Mouse (Mus musculus) cerebellum, adult 2 months (tissue): ENCODE measurements around the gene Syt5. TPM values are rescaled to one million over a fixed set of nuclear protein-coding genes. Genes with fewer than 3 reads are reported as not detected.
"Not testable (repeated sequence)": the region's sequence is repeated elsewhere in the genome, so short reads cannot be mapped to it uniquely, and the experiment has no call there.

Experiments used
- DNase-seq, 2 experiments: peaks; one replicate each; pipeline ENCODE4 v3.0.0; 2021
- H3K27ac ChIP-seq: fragments of 200-500 bp; 2 replicates; pipeline ENCODE4 v1.5.1; 2012; ENCODE audit warnings: low read length, control low read depth, inconsistent platforms; ENCODE audit not compliant: insufficient read depth
- H3K27me3 ChIP-seq: fragments of 200-500 bp; 2 replicates; pipeline ENCODE4 v1.6.1; 2012; ENCODE audit warnings: inconsistent platforms, mild to moderate bottlenecking, low read length, moderate library complexity; ENCODE audit not compliant: control insufficient read depth, insufficient read depth
- H3K4me1 ChIP-seq: fragments of 200-500 bp; 2 replicates; pipeline ENCODE4 v1.6.1; 2011; ENCODE audit warnings: low read length; ENCODE audit not compliant: control insufficient read depth, insufficient read depth
- H3K4me3 ChIP-seq: fragments of 200-500 bp; replicated peaks from 2 replicates; pipeline ENCODE3; 2011; ENCODE audit warnings: mild to moderate bottlenecking, low read depth, low read length, control low read depth; ENCODE audit not compliant: insufficient read depth
- CTCF ChIP-seq: fragments of 200-500 bp; IDR thresholded peaks from 2 replicates; pipeline ENCODE4 v1.5.1; 2011; ENCODE audit warnings: low read depth, mild to moderate bottlenecking, control low read depth, low read length, moderate library complexity, borderline replicate concordance; ENCODE audit not compliant: insufficient read depth
- POLR2A ChIP-seq: fragments of 200-500 bp; IDR thresholded peaks from 2 replicates; pipeline ENCODE4 v1.6.1; 2011; ENCODE audit warnings: low read length, control low read depth, borderline replicate concordance; ENCODE audit not compliant: insufficient read depth
- whole genome bisulfite sequencing: fragments of 180-500 bp; shearing (Covaris S2); methylation state at CpG from one replicate; pipeline ENCODE4 v1.1.7; 2018; 5-methylcytosine and 5-hydroxymethylcytosine counted together
- polyA plus RNA-seq: library from polyadenylated mRNA; depleted of rRNA; stranded (reverse); fragments of >200 nt; gene quantifications from 2 replicates; pipeline ENCODE4 v1.2.3, GENCODE M21; 2012; rRNA removed

Syt5 gene
- polyA plus RNA-seq = 16.9 and 19.0 TPM in 2 replicates

DNA sequence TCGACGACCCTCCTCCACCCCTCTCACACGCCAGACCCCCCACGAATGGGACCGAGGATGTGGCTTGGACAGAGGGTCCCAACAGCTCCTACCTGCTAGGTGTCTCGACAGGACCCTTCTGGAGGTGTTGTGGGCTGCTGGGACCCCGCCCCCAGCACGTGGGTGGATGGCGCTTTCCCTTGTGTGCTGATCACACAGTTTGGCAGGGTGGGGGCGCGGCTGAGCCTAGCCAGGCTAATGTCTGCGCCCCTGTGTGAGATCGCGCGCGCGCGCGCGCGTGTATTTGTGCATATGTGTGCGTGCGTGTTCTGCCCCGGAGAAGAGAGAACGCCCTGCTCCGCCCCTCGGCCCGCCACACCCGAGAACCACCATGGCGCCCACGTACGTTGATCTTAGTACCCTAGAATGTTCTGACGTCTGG lies at the start of gene Syt5:
Gene Syt5 (minus strand): TSS at position 321 of the 421 bp plus-strand sequence.
- TF ChIP-seq POLR2A (no peak), CTCF (no peak)
- peak; percentile 54 to 57 for DNase-seq
- 2% methylated on average over 33 of the region's 33 CpGs for WGBS
- peaks cover 3% of the 10 kb centered on the region for H3K4me1 ChIP-seq
- H3K27ac ChIP-seq = no peak within 1 kb of the TSS
- peak within 1 kb of the TSS; percentile 56 for H3K4me3 ChIP-seq
- no peaks in the 10 kb centered on the region for H3K27me3 ChIP-seq

DNA sequence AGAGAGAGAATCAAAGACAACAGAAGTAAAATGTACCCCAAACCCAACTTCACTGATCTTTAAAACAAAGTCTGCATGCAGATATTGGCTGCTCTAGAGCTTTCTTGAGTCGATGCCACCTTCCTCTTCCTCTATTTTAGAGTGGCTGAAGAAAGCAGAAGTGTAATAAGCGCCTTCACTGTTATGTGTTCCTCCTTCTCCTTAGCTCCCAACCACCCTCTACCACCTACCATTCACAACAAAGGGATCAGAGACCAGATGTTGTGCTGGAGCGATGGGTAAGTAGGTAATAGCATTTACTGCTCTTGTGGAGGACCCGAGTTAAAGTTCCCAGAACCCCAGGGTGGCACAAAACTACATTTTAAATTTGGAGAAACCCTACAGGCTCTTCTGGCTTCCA lies 49.7 kb upstream of the Syt5 start:
- not testable (repeated sequence) for DNase-seq, H3K27me3 ChIP-seq, H3K27ac ChIP-seq, H3K4me1 ChIP-seq, H3K4me3 ChIP-seq
- WGBS = 80% methylated on average over 4 of the region's 4 CpGs

DNA sequence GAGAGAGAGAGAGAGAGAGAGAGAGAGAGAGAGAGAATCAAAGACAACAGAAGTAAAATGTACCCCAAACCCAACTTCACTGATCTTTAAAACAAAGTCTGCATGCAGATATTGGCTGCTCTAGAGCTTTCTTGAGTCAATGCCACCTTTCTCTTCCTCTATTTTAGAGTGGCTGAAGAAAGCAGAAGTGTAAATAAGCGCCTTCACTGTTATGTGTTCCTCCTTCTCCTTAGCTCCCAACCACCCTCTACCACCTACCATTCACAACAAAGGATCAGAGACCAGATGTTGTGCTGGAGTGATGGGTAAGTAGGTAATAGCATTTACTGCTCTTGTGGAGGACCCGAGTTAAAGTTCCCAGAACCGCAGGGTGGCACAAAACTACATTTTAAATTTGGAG lies 34.1 kb upstream of the Syt5 start:
- WGBS = 79% methylated on average over 3 of the region's 3 CpGs
- not testable (repeated sequence) for H3K27me3 ChIP-seq

DNA sequence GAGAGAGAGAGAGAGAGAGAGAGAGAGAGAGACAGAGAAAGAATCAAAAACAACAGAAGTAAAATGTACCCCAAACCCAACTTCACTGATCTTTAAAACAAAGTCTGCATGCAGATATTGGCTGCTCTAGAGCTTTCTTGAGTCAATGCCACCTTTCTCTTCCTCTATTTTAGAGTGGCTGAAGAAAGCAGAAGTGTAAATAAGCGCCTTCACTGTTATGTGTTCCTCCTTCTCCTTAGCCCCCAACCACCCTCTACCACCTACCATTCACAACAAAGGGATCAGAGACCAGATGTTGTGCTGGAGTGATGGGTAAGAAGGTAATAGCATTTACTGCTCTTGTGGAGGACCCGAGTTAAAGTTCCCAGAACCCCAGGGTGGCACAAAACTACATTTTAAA lies 25.0 kb upstream of the Syt5 start:
- not testable (repeated sequence) for H3K4me1 ChIP-seq, H3K4me3 ChIP-seq, H3K27ac ChIP-seq, DNase-seq, H3K27me3 ChIP-seq
- 65% methylated on average over 2 of the region's 2 CpGs for WGBS

More for the DNA sequence above, 34.1 kb upstream of the Syt5 start:
- H3K4me3 ChIP-seq, DNase-seq, H3K27ac ChIP-seq, H3K4me1 ChIP-seq: not testable (repeated sequence)

DNA sequence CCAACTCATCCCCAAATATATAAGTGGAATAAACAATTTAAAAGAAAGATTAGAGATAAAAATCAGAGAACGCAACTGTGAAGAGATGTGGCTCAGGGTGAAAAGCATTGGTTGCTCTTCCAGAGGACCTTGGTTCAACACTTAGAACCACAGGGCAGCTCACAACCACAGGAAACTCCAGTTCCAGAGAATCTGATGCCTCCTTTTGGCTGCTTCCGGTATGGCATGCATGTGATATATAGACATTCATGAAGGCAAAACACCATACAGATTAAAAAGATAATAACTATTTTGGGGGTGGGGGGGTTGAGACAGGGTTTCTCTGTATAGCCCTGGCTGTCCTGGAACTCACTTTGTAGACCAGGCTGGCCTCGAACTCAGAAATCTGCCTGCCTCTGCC lies 15.3 kb upstream of the Syt5 start:
- no peak for DNase-seq
- TF ChIP-seq POLR2A = no peak
- no peak for TF ChIP-seq CTCF
- Histone ChIP-seq H3K4me1 (no peaks in the 10 kb centered on the region), H3K27me3 (no peaks in the 10 kb centered on the region), H3K4me3 (no peak overlapping the region), H3K27ac (no peak overlapping the region)
- 89% methylated on average over 3 of the region's 3 CpGs for WGBS

DNA sequence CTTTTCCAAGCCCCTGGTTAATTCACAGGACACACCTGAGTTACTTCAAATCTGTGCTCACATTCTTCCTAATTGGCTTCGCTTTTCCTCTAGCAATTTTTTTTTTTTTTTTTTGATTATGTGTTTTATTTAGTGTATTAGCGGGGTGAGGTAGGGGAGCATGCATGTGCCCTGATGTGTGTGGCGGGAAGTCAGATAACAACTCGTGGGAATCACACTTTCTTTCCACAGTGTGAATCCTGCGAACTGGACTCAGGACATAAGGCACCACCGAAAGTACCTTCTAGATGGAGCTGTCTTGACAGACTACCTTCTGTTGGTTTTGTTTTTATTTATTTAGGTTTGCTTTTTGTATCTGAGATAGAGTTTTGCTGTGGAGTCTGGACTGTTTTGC lies 9.8 kb upstream of the Syt5 start:
- Histone ChIP-seq H3K27ac (no peak overlapping the region), H3K4me1 (no peaks in the 10 kb centered on the region), H3K27me3 (no peaks in the 10 kb centered on the region), H3K4me3 (no peak overlapping the region)
- WGBS = 61% methylated on average over 6 of the region's 6 CpGs
- DNase-seq = no peak
- TF ChIP-seq CTCF (no peak), POLR2A (no peak)

DNA sequence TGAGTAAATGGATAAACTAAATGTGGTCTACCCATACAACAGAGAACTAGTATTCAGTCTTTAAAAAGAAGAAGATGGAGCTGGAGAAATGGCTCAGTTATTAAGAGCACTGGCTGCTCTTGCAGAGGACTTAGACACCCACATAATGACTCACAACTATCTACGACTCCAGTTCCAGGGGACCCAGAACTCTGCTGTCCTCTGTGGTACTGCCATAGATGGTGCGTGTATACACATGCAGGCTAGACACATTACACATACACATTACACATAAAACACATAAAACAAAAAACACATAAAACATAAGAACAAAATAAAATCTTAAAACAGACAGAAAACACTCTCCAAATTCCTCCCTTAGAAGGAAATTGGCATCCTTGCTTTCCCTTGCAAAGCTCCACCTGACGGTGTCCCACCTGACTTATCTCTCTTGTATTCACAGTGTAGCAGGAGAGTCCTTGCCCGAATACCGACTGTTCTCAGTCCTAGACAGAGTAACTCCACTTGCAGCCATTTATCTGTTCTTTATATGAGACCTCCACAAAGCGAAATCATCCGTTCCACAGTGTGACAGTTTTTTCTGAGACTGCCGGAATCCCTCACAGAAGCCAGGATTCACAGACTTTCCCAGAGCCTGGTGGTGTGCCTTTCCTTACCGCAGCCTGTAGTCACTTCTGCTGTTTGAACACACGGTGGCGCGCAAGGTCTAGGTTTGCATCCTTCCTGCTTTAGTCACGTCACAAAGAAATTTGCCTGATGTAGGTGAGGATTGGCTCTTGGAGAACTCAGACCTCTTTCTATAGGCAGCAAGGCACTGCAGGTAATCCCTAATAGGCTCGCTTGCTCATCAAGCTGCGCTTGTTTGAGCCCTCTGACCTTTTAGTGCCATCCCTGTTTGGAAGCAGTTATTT lies 9.2 kb upstream of the Syt5 start:
- DNase-seq = peak; percentile 84 to 86
- Histone ChIP-seq H3K4me3 (no peak overlapping the region), H3K27me3 (no peaks in the 10 kb centered on the region), H3K4me1 (no peaks in the 10 kb centered on the region), H3K27ac (no peak overlapping the region)
- TF ChIP-seq CTCF = peak; percentile 99
- TF ChIP-seq POLR2A = no peak
- 17% methylated on average over 15 of the region's 15 CpGs for WGBS

DNA sequence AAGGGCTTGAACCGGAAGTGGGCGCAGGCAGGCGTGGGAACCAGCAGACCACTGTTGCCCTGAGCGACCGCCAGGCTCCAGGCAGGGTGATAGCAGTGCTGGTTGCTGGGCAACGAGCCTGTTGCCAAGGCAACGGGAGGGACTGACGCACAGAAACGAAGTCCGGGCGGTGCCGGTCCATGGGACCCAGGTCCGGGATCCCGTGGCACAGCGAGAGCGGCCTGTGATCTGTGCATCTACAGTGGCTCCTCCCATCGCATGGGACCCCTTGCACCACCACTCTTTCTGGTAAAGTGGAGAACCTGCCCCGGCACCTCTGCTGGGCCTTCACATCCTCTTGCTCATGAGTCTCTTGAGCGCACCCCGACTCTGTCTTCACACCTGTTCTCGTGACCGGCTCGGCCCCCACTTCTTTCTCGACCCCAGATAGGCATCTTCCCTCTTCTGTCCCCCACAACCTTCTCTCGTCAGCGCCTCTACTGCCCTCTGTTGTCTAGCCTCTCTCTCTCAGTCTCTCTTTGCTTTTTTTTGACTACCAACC lies 680 bp downstream of the Syt5 start:
- H3K27me3 ChIP-seq = no peaks in the 10 kb centered on the region
- TF ChIP-seq CTCF (peak; percentile 7; the same call in 1 of the 2 replicates), POLR2A (no peak)
- DNase-seq = peak; percentile 90 to 91
- peak overlapping the region; percentile 56 for H3K4me3 ChIP-seq
- under 1% methylated on average over 26 of the region's 26 CpGs for WGBS
- H3K27ac ChIP-seq = no peak overlapping the region
- H3K4me1 ChIP-seq = peaks cover 3% of the 10 kb centered on the region
